Mouse (Mus musculus) spleen, adult 2 months (tissue): ENCODE data around the gene Pik3cd. TPM values are rescaled to one million over a fixed set of nuclear protein-coding genes. Genes with fewer than 3 reads are reported as not detected.
"Not testable (repeated sequence)": the region's sequence is repeated elsewhere in the genome, so short reads cannot be mapped to it uniquely, and the experiment has no call there.

Source experiments
- DNase-seq, 2 experiments: peaks; one replicate each; pipeline versions ENCODE4 v3.0.0 to v3.0.0-alpha.2; 2012 to 2021; ENCODE audit warnings: low spot score in 2 of 2, low read depth in 1 of 2
- H3K27ac ChIP-seq: fragments of 200-500 bp; 2 replicates; pipeline ENCODE4 v1.5.1; 2012; ENCODE audit warnings: low read length, inconsistent platforms; ENCODE audit not compliant: insufficient read depth
- H3K27me3 ChIP-seq: fragments of 200-500 bp; 2 replicates; pipeline ENCODE4 v1.6.1; 2012; ENCODE audit warnings: mild to moderate bottlenecking, moderate library complexity, low read length, inconsistent platforms; ENCODE audit not compliant: control insufficient read depth, insufficient read depth
- H3K36me3 ChIP-seq: fragments of 200-500 bp; 2 replicates; pipeline ENCODE4 v1.6.1; 2012; ENCODE audit warnings: mild to moderate bottlenecking, low read length, inconsistent platforms; ENCODE audit not compliant: control insufficient read depth, insufficient read depth
- H3K4me1 ChIP-seq: fragments of 200-500 bp; 2 replicates; pipeline ENCODE4 v1.6.1; 2011; ENCODE audit warnings: inconsistent platforms; ENCODE audit not compliant: control insufficient read depth, insufficient read depth, insufficient read length
- H3K4me3 ChIP-seq: fragments of 200-500 bp; 2 replicates; pipeline ENCODE4 v1.5.1; 2011; ENCODE audit warnings: mild to moderate bottlenecking, inconsistent platforms; ENCODE audit not compliant: insufficient read depth, insufficient read length; ENCODE audit errors: extremely low read depth
- CTCF ChIP-seq: fragments of 200-500 bp; IDR thresholded peaks from 2 replicates; pipeline ENCODE4 v1.5.1; 2011; ENCODE audit warnings: mild to moderate bottlenecking, inconsistent platforms; ENCODE audit not compliant: insufficient read depth, insufficient read length, insufficient replicate concordance; ENCODE audit errors: extremely low read depth
- POLR2A ChIP-seq: fragments of 200-500 bp; IDR thresholded peaks from 2 replicates; pipeline ENCODE4 v1.6.1; 2011; ENCODE audit warnings: low read depth, low read length, inconsistent platforms
- WGBS: fragments of 180-500 bp; shearing (Covaris S2); methylation state at CpG from one replicate; pipeline ENCODE4 v1.1.7; 2018; 5-methylcytosine and 5-hydroxymethylcytosine counted together
- polyA plus RNA-seq: library from polyadenylated mRNA; depleted of rRNA; stranded (reverse); fragments of >200 nt; gene quantifications from 2 replicates; pipeline ENCODE4 v1.2.3, GENCODE M21; 2012

The Pik3cd gene
- polyA plus RNA-seq, 1 experiment: 104 TPM

- WGBS: 93% methylated on average over 17 of the region's 17 CpGs
- no peak for TF ChIP-seq CTCF
- no peak for TF ChIP-seq POLR2A
- Histone ChIP-seq H3K27me3 (no peaks in the 10 kb centered on the region), H3K4me3 (no peak overlapping the region), H3K36me3 (no peaks in the 10 kb centered on the region), H3K27ac (no peak overlapping the region), H3K4me1 (no peaks in the 10 kb centered on the region)
- DNase-seq: no peak
Measured at GRCm38 (mm10) chr4:149626809-149627208, 75.6 kb downstream of the Pik3cd start.

DNA sequence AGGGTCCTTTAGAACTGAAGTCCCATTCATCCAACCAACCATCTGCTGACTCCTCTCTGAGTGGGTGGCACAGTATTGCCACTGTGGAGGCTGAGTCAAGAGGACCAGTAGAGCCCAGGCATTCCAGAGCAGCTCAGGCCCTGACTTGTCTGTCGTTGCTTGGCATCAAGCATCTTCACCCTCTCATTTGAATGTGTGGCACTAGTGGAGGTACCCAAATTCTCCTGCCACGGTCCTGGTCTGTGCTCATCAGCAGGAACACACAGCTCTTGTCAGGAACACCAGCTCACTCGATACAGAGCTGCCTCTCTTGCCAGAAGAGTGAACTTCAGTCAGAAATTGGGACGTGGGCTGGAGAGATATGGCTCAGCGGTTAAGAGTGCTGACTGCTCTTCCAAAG is 78.7 kb downstream of the Pik3cd start:
- no peak for TF ChIP-seq CTCF
- no peak for TF ChIP-seq POLR2A
- no peaks in the 10 kb centered on the region for H3K4me1 ChIP-seq
- no peaks in the 10 kb centered on the region for H3K27me3 ChIP-seq
- DNase-seq: no peak
- H3K4me3 ChIP-seq: no peak overlapping the region
- no peak overlapping the region for H3K27ac ChIP-seq
- H3K36me3 ChIP-seq: no peaks in the 10 kb centered on the region
- WGBS: 89% methylated on average over 5 of the region's 5 CpGs

DNA sequence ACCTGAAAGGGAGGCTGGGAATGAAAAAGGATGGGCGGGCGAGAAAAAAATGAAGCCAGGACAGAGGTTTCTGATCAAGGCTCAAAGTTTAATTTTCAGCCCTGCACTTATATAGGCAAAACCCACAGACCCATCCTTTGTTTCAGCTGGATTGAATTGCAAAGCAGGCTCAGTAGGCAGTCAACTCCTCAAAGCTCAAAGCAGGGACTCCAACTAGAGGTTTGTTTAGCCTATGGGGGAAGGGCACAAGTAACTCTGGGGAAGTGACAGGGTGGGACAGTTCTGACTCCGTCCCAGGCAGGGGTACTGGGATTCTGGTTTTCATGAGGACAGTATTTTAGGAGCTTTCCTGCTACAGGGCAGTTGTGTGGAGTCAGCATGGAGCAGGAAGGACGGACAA is 81.1 kb downstream of the Pik3cd start:
- WGBS: 84% methylated on average over 4 of the region's 4 CpGs
- H3K4me1 ChIP-seq: no peaks in the 10 kb centered on the region
- no peak for TF ChIP-seq POLR2A
- no peak for TF ChIP-seq CTCF

GRCm38 (mm10) chr4:149619988-149620387 is 82.4 kb downstream of the Pik3cd start:
- Histone ChIP-seq H3K4me3 (no peak overlapping the region), H3K27me3 (no peaks in the 10 kb centered on the region), H3K36me3 (no peaks in the 10 kb centered on the region), H3K27ac (no peak overlapping the region), H3K4me1 (no peaks in the 10 kb centered on the region)
- no peak for TF ChIP-seq CTCF
- no peak for TF ChIP-seq POLR2A
- 83% methylated on average over 8 of the region's 8 CpGs for WGBS
- DNase-seq: no peak

More for the DNA sequence above, 81.1 kb downstream of the Pik3cd start:
- DNase-seq: no peak
- Histone ChIP-seq H3K27ac (no peak overlapping the region), H3K36me3 (no peaks in the 10 kb centered on the region), H3K27me3 (no peaks in the 10 kb centered on the region), H3K4me3 (no peak overlapping the region)

- H3K27ac ChIP-seq, H3K27me3 ChIP-seq, H3K4me1 ChIP-seq, H3K36me3 ChIP-seq, H3K4me3 ChIP-seq, DNase-seq: not testable (repeated sequence)
- WGBS: 67% methylated on average over 3 of the region's 3 CpGs
Measured at GRCm38 (mm10) chr4:149616999-149617398, 85.4 kb downstream of the Pik3cd start.

GRCm38 (mm10) chr4:149614869-149615268 is 87.5 kb downstream of the Pik3cd start:
- Histone ChIP-seq H3K27ac (no peak overlapping the region), H3K36me3 (0 out of 2 replicates have a peak, but pooled peaks cover 1% of the 10 kb centered on the region), H3K4me1 (no peaks in the 10 kb centered on the region), H3K27me3 (no peaks in the 10 kb centered on the region), H3K4me3 (no peak overlapping the region)
- no peak for DNase-seq
- WGBS: 88% methylated on average over 3 of the region's 3 CpGs
- TF ChIP-seq CTCF: no peak
- no peak for TF ChIP-seq POLR2A

GRCm38 (mm10) chr4:149613497-149613896 is 88.9 kb downstream of the Pik3cd start:
- H3K27ac ChIP-seq, H3K4me3 ChIP-seq, H3K4me1 ChIP-seq, DNase-seq, H3K27me3 ChIP-seq, H3K36me3 ChIP-seq: not testable (repeated sequence)
- 71% methylated on average over 6 of the region's 6 CpGs for WGBS
